Mouse (Mus musculus): ENCODE results near the gene Zfp512b. TPM values are rescaled to one million over a fixed set of nuclear protein-coding genes. Genes with fewer than 3 reads are reported as not detected.

Gene Zfp512b
- total and polyA plus RNA-seq, 3 experiments, result 11.0 to 26.8 (median 16.6) TPM

DNA sequence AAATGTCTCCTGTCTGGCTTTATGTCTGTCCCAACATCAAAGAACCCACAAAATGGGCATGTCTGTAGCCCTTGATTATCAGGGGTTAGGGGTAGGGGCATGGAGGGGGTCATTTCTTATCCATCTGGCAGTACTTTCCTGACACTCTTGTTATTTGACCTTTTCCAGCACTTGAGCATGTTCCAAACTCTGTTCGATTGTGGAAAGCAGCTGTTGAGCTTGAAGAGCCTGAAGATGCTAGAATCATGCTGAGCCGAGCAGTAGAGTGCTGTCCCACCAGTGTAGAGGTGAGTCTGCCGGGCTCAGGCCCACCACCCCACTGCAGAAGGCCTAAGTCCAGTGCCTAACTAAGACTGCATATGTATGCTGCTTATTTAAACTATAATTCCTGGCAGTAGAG lies 43.3 kb upstream of the Zfp512b start:
- Histone ChIP-seq H3K4me1 (ENCODE audit: control insufficient read depth in 1 of 2, insufficient read depth in 2 of 2) (peaks cover 0 to 9% of the 10 kb centered on the region in 2 experiments; a peak in 2 of 4 replicates), H3K27me3 (replicated peaks) (no peaks in the 10 kb centered on the region), H3K9ac (ENCODE audit: insufficient read depth, low read depth) (no peak overlapping the region), H3K27ac (ENCODE audit: insufficient read depth, low read depth) (no peak overlapping the region), H3K9me3 (replicated peaks; ENCODE audit: low read length) (no peaks in the 10 kb centered on the region), H3K79me2 (replicated peaks; ENCODE audit: control insufficient read depth, extremely low read depth, insufficient read depth, poor library complexity, severe bottlenecking) (no peaks in the 10 kb centered on the region; the same call in 1 of the 2 replicates), H3K4me2 (ENCODE audit: insufficient read depth, low read depth, poor library complexity, severe bottlenecking) (no peak overlapping the region), H3K4me3 (replicated peaks in 1 of 3; ENCODE audit: low read depth in 2 of 3, low read length in 2 of 3, poor library complexity in 1 of 3) (no peak overlapping the region), H3K36me3 (replicated peaks in 1 of 2; ENCODE audit: control insufficient read depth in 1 of 2, insufficient read depth in 1 of 2, low read length in 1 of 2) (peaks cover 60 to 88% of the 10 kb centered on the region in 2 experiments)
- in situ Hi-C loops (cut with MboI; ENCODE audit: low pct_ligation_motif_present, low pct_unique_long_range_greater_than_20kb, low sequenced_read_pairs) (no loop called here), dilution Hi-C loops (cut with MboI; ENCODE audit: extremely low pct_ligation_motif_present, extremely low pct_unique_long_range_greater_than_20kb, low sequenced_read_pairs) (no loop called here)
- no peak for DNase-seq (ENCODE audit: extremely low read depth)
- TF ChIP-seq IRF4 (IDR thresholded peaks at IDR 0.05; ENCODE audit: low read depth, low read length), result no peak
- no peak for TF ChIP-seq NRF1 (IDR thresholded peaks at IDR 0.05; ENCODE audit: low read depth, low read length)
- TF ChIP-seq MEF2A (IDR thresholded peaks at IDR 0.05; ENCODE audit: borderline replicate concordance, low read depth, low read length), result no peak
- TF ChIP-seq CHD2 (IDR thresholded peaks at IDR 0.05; ENCODE audit: low read length), result no peak
- TF ChIP-seq PAX5 (IDR thresholded peaks at IDR 0.05; ENCODE audit: low read length), result no peak
- TF ChIP-seq TBP (conservative IDR thresholded peaks at IDR 0.05; ENCODE audit: low read depth, low read length), result no peak
- TF ChIP-seq JUN (IDR thresholded peaks at IDR 0.05; ENCODE audit: insufficient read depth, low read depth, low read length), result no peak
- no peak for TF ChIP-seq ZKSCAN1 (IDR thresholded peaks at IDR 0.05; ENCODE audit: borderline replicate concordance, low read depth, low read length)
- TF ChIP-seq E2F4 (IDR thresholded peaks at IDR 0.05; ENCODE audit: insufficient replicate concordance, low read depth, low read length), result no peak

DNA sequence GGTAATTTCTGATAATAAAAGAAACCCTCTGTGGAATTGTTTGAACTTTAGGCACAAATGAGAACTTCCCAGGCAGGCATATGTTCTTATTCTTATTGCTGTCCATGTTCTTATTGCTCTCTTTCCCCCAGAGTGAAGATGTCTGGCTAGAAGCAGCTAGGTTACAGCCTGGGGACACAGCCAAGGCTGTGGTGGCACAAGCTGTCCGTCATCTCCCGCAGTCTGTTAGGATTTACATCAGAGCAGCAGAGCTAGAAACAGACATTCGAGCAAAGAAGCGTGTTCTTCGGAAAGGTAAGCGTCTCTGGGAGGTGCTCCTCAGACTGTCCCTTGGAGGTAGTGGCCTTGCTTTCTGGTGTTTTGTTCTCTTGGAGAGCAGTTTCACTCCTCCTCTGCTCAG lies 40.0 kb upstream of the Zfp512b start:
- DNase-seq (ENCODE audit: extremely low read depth), result no peak
- TF ChIP-seq POLR2AphosphoS2 (IDR thresholded peaks at IDR 0.05; ENCODE audit: low read depth, low read length) (no peak), ELF1 (IDR thresholded peaks at IDR 0.05; ENCODE audit: low read depth, low read length) (no peak), ZKSCAN1 (IDR thresholded peaks at IDR 0.05; ENCODE audit: borderline replicate concordance, low read depth, low read length) (no peak)
- Histone ChIP-seq H3K27me3 (replicated peaks) (no peaks in the 10 kb centered on the region), H3K4me2 (ENCODE audit: insufficient read depth, low read depth, poor library complexity, severe bottlenecking) (no peak overlapping the region), H3K4me3 (replicated peaks in 1 of 3; ENCODE audit: low read depth in 2 of 3, low read length in 2 of 3, poor library complexity in 1 of 3) (no peak overlapping the region), H3K79me2 (replicated peaks; ENCODE audit: control insufficient read depth, extremely low read depth, insufficient read depth, poor library complexity, severe bottlenecking) (no peaks in the 10 kb centered on the region; the same call in 1 of the 2 replicates), H3K27ac (ENCODE audit: insufficient read depth, low read depth) (no peak overlapping the region), H3K36me3 (replicated peaks in 1 of 2; ENCODE audit: control insufficient read depth in 1 of 2, insufficient read depth in 1 of 2, low read length in 1 of 2) (peaks cover 53 to 79% of the 10 kb centered on the region in 2 experiments), H3K9me3 (replicated peaks; ENCODE audit: low read length) (no peaks in the 10 kb centered on the region), H3K9ac (ENCODE audit: insufficient read depth, low read depth) (no peak overlapping the region), H3K4me1 (ENCODE audit: control insufficient read depth in 1 of 2, insufficient read depth in 2 of 2) (0 out of 4 replicates have a peak, but pooled peaks cover 0 to 5% of the 10 kb centered on the region in 2 experiments)
- dilution Hi-C loops (cut with MboI; ENCODE audit: extremely low pct_ligation_motif_present, extremely low pct_unique_long_range_greater_than_20kb, low sequenced_read_pairs), result no loop called here
- in situ Hi-C loops (cut with MboI; ENCODE audit: low pct_ligation_motif_present, low pct_unique_long_range_greater_than_20kb, low sequenced_read_pairs), result no loop called here

DNA sequence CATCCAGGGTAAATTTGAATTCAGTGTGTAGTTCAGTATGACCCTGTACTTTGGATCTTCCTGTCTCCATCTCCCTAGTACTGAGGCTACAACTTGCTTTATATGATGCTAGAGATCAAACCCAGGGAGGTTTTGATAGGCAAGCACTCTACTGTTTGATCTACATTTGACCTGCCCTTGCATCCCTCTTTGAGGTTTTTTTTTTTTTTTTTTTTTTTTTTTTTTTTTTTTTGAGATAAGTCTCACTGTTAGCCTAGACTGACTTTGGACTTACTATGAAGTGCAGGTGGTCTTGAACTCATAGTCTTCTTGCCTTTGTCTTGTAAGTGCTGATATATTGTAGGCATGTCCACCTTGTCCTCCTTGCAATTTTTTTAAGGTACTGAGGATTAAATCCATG lies 35.9 kb upstream of the Zfp512b start:
- dilution Hi-C loops (cut with MboI; ENCODE audit: extremely low pct_ligation_motif_present, extremely low pct_unique_long_range_greater_than_20kb, low sequenced_read_pairs), result no loop called here
- peaks cover 19 to 70% of the 10 kb centered on the region in 2 experiments for H3K36me3 ChIP-seq (replicated peaks in 1 of 2; ENCODE audit: control insufficient read depth in 1 of 2, insufficient read depth in 1 of 2, low read length in 1 of 2)

More for the DNA sequence above, 35.9 kb upstream of the Zfp512b start:
- Histone ChIP-seq H3K4me3 (replicated peaks in 1 of 3; ENCODE audit: low read depth in 2 of 3, low read length in 2 of 3, poor library complexity in 1 of 3) (no peak overlapping the region), H3K4me2 (ENCODE audit: insufficient read depth, low read depth, poor library complexity, severe bottlenecking) (no peak overlapping the region), H3K27ac (ENCODE audit: insufficient read depth, low read depth) (no peak overlapping the region), H3K9ac (ENCODE audit: insufficient read depth, low read depth) (no peak overlapping the region), H3K4me1 (ENCODE audit: control insufficient read depth in 1 of 2, insufficient read depth in 2 of 2) (0 out of 4 replicates have a peak, but pooled peaks cover 0 to 5% of the 10 kb centered on the region in 2 experiments), H3K9me3 (replicated peaks; ENCODE audit: low read length) (no peaks in the 10 kb centered on the region), H3K79me2 (replicated peaks; ENCODE audit: control insufficient read depth, extremely low read depth, insufficient read depth, poor library complexity, severe bottlenecking) (no peaks in the 10 kb centered on the region; the same call in 1 of the 2 replicates), H3K27me3 (replicated peaks) (no peaks in the 10 kb centered on the region)
- in situ Hi-C loops (cut with MboI; ENCODE audit: low pct_ligation_motif_present, low pct_unique_long_range_greater_than_20kb, low sequenced_read_pairs), result no loop called here
- TF ChIP-seq CHD1 (IDR thresholded peaks at IDR 0.05; ENCODE audit: low read depth, low read length), result no peak
- peak; percentile 51 for TF ChIP-seq ZNF384 (IDR thresholded peaks at IDR 0.05; ENCODE audit: low read depth, low read length)
- DNase-seq (ENCODE audit: extremely low read depth), result no peak

Measured in CH12.LX (cell line).